Mouse (Mus musculus) olfactory bulb, adult 2 months (tissue): Measurements from ENCODE around the gene Actrt3. TPM values are rescaled to one million over a fixed set of nuclear protein-coding genes. Genes with fewer than 3 reads are reported as not detected.
"Not testable (repeated sequence)": the region's sequence is repeated elsewhere in the genome, so short reads cannot be mapped to it uniquely, and the experiment has no call there.

ENCODE experiments used
- H3K27ac ChIP-seq: fragments of 200-500 bp; 2 replicates; pipeline ENCODE4 v1.5.1; 2012; ENCODE audit warnings: low read depth, low read length; ENCODE audit not compliant: insufficient read depth
- H3K4me1 ChIP-seq: fragments of 200-500 bp; 2 replicates; pipeline ENCODE4 v1.6.1; 2012; ENCODE audit warnings: low read length; ENCODE audit not compliant: control insufficient read depth, insufficient read depth
- H3K4me3 ChIP-seq: fragments of 200-500 bp; 2 replicates; pipeline ENCODE4 v1.5.1; 2012; ENCODE audit warnings: mild to moderate bottlenecking, low read depth, low read length, moderate library complexity; ENCODE audit not compliant: insufficient read depth
- CTCF ChIP-seq: fragments of 200-500 bp; IDR thresholded peaks from 2 replicates; pipeline ENCODE4 v1.5.1; 2012; ENCODE audit warnings: low read depth, mild to moderate bottlenecking, low read length, moderate library complexity; ENCODE audit not compliant: insufficient read depth
- POLR2A ChIP-seq: fragments of 200-500 bp; IDR thresholded peaks from 2 replicates; pipeline ENCODE4 v1.6.1; 2012; ENCODE audit warnings: mild to moderate bottlenecking, low read depth, low read length, moderate library complexity; ENCODE audit not compliant: insufficient read depth
- WGBS: fragments of 180-500 bp; shearing (Covaris S2); methylation state at CpG from one replicate; pipeline ENCODE4 v1.1.7; 2018; 5-methylcytosine and 5-hydroxymethylcytosine counted together
- polyA plus RNA-seq: library from polyadenylated mRNA; stranded (reverse); fragments of >200 nt; gene quantifications from 2 replicates; pipeline ENCODE4 v1.2.4, GENCODE M21; 2012; ENCODE audit warnings: low replicate concordance; ENCODE audit not compliant: missing spikeins, insufficient read depth, insufficient read length

Gene Actrt3
- polyA plus RNA-seq, 1 experiment, result not detected

DNA sequence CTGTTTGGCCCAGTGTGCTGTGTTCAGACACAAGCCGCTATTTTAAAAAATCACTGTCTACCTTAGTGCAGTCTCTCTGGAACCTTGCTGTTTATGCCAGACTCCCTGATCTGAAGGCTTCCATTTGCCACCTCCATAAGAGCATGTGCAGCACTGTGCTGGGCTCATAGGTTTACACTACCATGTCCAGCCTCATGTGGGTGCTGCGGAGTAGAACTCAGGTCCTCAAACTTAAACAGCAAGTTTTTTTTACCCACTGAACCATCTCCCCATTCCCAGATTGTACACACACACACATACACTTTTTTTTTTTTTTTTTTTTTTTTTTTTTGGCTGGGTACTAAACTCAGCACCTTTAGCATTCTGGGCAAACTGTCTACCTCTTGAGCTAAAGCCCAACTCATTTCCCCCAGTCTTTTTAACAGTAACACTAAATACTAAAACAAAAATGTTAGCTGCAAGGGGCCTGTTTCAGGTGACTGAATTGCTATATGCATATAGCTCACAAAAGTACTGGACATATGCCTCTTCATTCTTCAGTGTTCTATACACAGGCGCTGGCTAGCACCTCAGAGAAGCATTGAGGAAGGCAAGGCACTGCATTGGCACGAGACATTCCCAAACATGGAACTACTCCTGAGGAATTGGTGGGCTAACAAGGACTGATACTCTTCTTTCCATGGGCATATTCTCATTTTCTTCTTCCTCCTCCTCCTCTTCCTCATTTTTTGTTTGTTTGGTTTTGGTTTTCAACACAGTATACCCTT lies 5.8 kb downstream of the Actrt3 start:
- Histone ChIP-seq H3K27ac (no peak overlapping the region), H3K4me1 (no peaks in the 10 kb centered on the region), H3K4me3 (no peak overlapping the region)
- 79% methylated on average over 4 of the region's 4 CpGs for WGBS
- TF ChIP-seq POLR2A, result no peak
- TF ChIP-seq CTCF, result no peak

DNA sequence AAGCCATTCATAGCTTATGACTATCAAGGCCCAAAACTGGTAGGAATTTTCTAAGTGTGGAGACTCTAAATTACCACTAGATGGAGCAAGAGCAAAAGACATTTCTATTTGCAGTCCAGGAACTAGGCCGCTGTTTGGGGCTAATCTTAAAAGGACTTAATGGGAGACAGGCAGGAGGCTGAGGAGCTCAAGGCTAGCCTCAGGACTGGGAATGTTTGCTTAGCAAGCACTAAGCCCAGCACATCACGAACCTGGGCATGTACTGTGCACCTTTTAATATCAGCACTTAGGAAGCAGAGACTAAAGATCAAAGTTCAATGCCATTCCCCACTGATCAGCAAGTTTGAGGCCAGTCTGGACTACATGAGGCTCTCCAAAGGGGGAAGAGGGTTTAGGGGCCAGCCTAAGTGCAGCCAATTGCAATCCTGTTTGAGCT lies 7.3 kb downstream of the Actrt3 start:
- TF ChIP-seq CTCF (no peak), POLR2A (no peak)
- no peak overlapping the region for H3K4me3 ChIP-seq
- 1% methylated on average over 2 of the region's 2 CpGs for WGBS
- no peaks in the 10 kb centered on the region for H3K4me1 ChIP-seq
- H3K27ac ChIP-seq, result no peak overlapping the region

DNA sequence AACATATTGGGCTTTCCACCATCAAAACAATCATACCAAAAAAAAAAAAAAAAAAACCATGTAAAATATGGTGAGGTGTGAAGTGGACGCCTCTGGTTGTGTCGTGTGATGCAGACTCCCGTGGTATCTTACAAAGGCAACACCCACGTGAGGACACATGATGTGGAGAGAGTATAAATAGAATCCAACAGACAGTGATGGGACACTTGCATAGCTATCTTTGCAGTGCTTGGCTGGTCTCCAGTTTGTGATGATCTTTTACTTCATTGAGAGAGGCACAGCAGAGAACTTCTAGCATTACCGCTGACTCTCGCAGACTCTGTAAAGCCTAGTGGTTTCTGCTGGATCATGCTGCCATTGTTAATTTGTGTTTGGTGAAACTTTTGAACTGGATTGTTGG lies 10.9 kb downstream of the Actrt3 start:
- H3K27ac ChIP-seq, result no peak overlapping the region
- H3K4me3 ChIP-seq, result no peak overlapping the region
- no peaks in the 10 kb centered on the region for H3K4me1 ChIP-seq
- WGBS, result 64% methylated on average over 6 of the region's 6 CpGs
- TF ChIP-seq POLR2A, result no peak
- TF ChIP-seq CTCF, result no peak

DNA sequence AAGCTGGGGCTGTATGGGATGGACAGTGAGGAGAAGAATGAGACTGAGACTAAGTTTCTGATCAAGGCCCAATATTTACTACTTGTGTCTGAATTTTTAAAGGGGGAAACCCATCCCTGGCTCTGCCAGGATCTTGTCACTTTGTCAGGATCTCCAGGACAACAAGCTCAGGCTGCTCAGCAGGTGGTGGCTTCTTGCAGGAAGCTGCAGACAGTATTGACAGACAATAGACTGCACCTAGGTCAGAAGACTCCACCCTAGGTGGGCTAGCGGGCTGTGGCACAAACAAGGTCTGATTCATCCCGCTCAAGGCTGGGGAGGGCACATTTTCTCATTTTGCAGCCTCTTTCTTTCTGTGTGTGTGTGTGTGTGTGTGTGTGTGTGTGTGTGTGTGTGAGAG lies 26.2 kb downstream of the Actrt3 start:
- no peak overlapping the region for H3K4me3 ChIP-seq
- WGBS, result 32% methylated on average over 2 of the region's 2 CpGs

GRCm38 (mm10) chr3:30566333-30566732 lies 33.4 kb downstream of the Actrt3 start:
- H3K4me1 ChIP-seq, H3K27ac ChIP-seq, H3K4me3 ChIP-seq: not testable (repeated sequence)
- WGBS, result 75% methylated on average over 1 of the region's 2 CpGs

More for the DNA sequence above, 26.2 kb downstream of the Actrt3 start:
- no peaks in the 10 kb centered on the region for H3K4me1 ChIP-seq
- no peak for TF ChIP-seq CTCF
- no peak for TF ChIP-seq POLR2A
- H3K27ac ChIP-seq, result no peak overlapping the region

DNA sequence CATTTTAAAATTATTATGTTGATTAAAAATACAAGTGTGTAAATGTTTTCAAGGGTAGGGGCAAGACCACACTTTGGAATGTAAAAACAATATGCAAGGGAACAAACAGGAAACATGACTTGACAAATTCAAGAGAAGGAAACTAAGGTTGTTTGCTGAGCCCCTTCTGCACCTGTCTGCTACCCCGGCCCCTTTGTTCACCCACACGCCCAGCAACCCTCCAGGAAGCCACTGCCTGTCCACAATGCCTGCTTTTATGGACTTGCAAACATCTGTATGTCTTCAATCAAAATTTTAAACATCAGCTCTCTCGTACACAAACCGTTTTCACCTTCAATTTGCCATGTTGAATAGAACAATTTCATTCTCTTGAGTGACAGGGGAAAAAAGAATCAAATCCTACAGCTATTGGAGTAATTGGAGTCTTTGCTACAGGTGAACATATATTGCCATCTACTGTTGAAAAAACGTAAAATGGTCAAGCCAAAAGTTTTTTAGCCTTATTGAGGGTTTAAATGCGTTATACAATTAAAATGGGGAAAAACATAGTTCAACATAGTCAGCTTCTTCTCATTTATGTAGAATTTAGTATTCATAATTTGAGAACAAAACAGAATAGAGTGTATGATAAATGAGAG lies 38.9 kb downstream of the Actrt3 start:
- TF ChIP-seq CTCF, result no peak
- TF ChIP-seq POLR2A, result no peak
- Histone ChIP-seq H3K4me3 (no peak overlapping the region), H3K27ac (no peak overlapping the region), H3K4me1 (no peaks in the 10 kb centered on the region)
- WGBS, result 40% methylated on average over 6 of the region's 6 CpGs

DNA sequence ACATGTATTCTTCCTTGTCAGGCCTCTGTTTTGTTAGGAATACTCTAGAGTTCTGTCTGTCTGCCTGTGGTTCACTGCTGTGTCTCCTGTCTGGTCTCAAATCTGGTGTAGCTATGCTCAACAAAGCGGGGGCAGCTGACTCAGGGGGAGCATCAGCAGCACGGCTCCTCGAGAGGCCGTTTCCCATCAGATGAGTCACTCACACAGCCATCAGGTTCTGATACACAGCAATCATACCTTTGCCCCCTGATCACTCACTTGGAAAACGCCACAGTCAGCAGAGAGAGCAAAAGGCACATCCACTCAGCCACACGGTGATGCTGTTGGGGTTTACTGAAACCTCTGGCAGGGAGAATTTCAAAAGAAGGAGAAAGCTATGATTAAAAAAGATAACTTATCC lies 46.0 kb downstream of the Actrt3 start:
- no peak for TF ChIP-seq CTCF
- no peak for TF ChIP-seq POLR2A
- Histone ChIP-seq H3K4me1 (no peaks in the 10 kb centered on the region), H3K4me3 (no peak overlapping the region), H3K27ac (no peak overlapping the region)
- WGBS, result 78% methylated on average over 6 of the region's 6 CpGs

- 75% methylated on average over 2 of the region's 2 CpGs for WGBS
- TF ChIP-seq POLR2A (no peak), CTCF (no peak)
Observed at GRCm38 (mm10) chr3:30550218-30550617, 49.5 kb downstream of the Actrt3 start.

DNA sequence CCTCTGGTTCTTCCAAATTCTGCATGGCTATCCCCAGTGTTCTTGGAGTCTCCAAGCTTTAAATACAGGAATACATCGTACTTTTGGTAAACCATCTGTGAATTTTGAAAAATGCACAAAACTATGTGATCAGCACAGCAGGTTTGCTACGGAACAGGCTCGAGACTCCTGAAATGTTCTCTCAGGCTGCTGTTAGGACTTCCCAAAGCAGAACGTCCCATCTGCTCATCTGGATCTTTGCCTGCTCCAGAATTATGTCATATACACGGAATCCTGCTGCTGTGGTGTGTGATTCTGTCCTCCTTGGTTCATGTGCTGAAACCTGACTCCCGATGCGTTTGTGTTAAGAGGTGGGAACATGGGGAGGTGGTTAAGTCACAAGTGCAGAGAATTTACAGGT lies 50.8 kb downstream of the Actrt3 start:
- H3K4me1 ChIP-seq, result no peaks in the 10 kb centered on the region
- H3K27ac ChIP-seq, result no peak overlapping the region
- TF ChIP-seq POLR2A (no peak), CTCF (no peak)
- H3K4me3 ChIP-seq, result no peak overlapping the region
- WGBS, result 85% methylated on average over 7 of the region's 7 CpGs

More at GRCm38 (mm10) chr3:30550218-30550617, 49.5 kb downstream of the Actrt3 start:
- H3K27ac ChIP-seq, result no peak overlapping the region
- H3K4me3 ChIP-seq, result no peak overlapping the region
- H3K4me1 ChIP-seq, result no peaks in the 10 kb centered on the region
